Mouse (Mus musculus): ENCODE results near the gene Matn3. TPM values are rescaled to one million over a fixed set of nuclear protein-coding genes. Genes with fewer than 3 reads are reported as not detected.
A peak's percentile ranks its signal among the peaks of the same experiment; 100 is the strongest.

The Matn3 gene
- polyA plus RNA-seq, 1 experiment, result 0.33 TPM

- no peaks in the 10 kb centered on the region for H3K4me1 ChIP-seq (ENCODE audit: control insufficient read depth, insufficient read depth, low read length)
- no peak for TF ChIP-seq POLR2A (IDR thresholded peaks at IDR 0.05; ENCODE audit: low read depth, low read length)
- H3K4me3 ChIP-seq (ENCODE audit: insufficient read depth, low read length), result no peak overlapping the region
- H3K27ac ChIP-seq (ENCODE audit: insufficient read depth, low read length), result no peak overlapping the region
Observed at GRCm38 (mm10) chr12:8961607-8962316, 14.0 kb downstream of the Matn3 start.

- no peak overlapping the region for H3K4me3 ChIP-seq (ENCODE audit: insufficient read depth, low read length)
- H3K4me1 ChIP-seq (ENCODE audit: control insufficient read depth, insufficient read depth, low read length), result peaks cover 7% of the 10 kb centered on the region
- H3K27ac ChIP-seq (ENCODE audit: insufficient read depth, low read length), result peak overlapping the region; percentile 35; the same call in 1 of the 2 replicates
- TF ChIP-seq CTCF (IDR thresholded peaks at IDR 0.05; ENCODE audit: borderline replicate concordance, insufficient read depth, low read length) (no peak), POLR2A (IDR thresholded peaks at IDR 0.05; ENCODE audit: low read depth, low read length) (no peak)
Observed at GRCm38 (mm10) chr12:8969828-8970227, 22.1 kb downstream of the Matn3 start.

- Histone ChIP-seq H3K27ac (ENCODE audit: insufficient read depth, low read length) (peak within 1 kb of the TSS; percentile 28), H3K4me1 (ENCODE audit: control insufficient read depth, insufficient read depth, low read length) (peaks cover 9% of the 10 kb centered on the region), H3K4me3 (ENCODE audit: insufficient read depth, low read length) (peak within 1 kb of the TSS; percentile 71)
- no peak for TF ChIP-seq CTCF (IDR thresholded peaks at IDR 0.05; ENCODE audit: borderline replicate concordance, insufficient read depth, low read length)
- peak; percentile 92 for TF ChIP-seq POLR2A (IDR thresholded peaks at IDR 0.05; ENCODE audit: low read depth, low read length)
Observed at GRCm38 (mm10) chr12:8973820-8974465, 26.2 kb downstream of the Matn3 start, which contains the start of gene Wdr35. TSS of gene Wdr35 (plus strand) at chr12:8973892.

- TF ChIP-seq POLR2A (IDR thresholded peaks at IDR 0.05; ENCODE audit: low read depth, low read length), result no peak
- no peak for TF ChIP-seq CTCF (IDR thresholded peaks at IDR 0.05; ENCODE audit: borderline replicate concordance, insufficient read depth, low read length)
- Histone ChIP-seq H3K27ac (ENCODE audit: insufficient read depth, low read length) (peak overlapping the region; percentile 28), H3K4me3 (ENCODE audit: insufficient read depth, low read length) (peak overlapping the region; percentile 71), H3K4me1 (ENCODE audit: control insufficient read depth, insufficient read depth, low read length) (peaks cover 10% of the 10 kb centered on the region)
Observed at GRCm38 (mm10) chr12:8975076-8975475, 27.3 kb downstream of the Matn3 start.

GRCm38 (mm10) chr12:8993231-8993630, 45.5 kb downstream of the Matn3 start:
- Histone ChIP-seq H3K4me3 (ENCODE audit: insufficient read depth, low read length) (no peak overlapping the region), H3K4me1 (ENCODE audit: control insufficient read depth, insufficient read depth, low read length) (no peaks in the 10 kb centered on the region), H3K27ac (ENCODE audit: insufficient read depth, low read length) (no peak overlapping the region)
- no peak for TF ChIP-seq CTCF (IDR thresholded peaks at IDR 0.05; ENCODE audit: borderline replicate concordance, insufficient read depth, low read length)
- TF ChIP-seq POLR2A (IDR thresholded peaks at IDR 0.05; ENCODE audit: low read depth, low read length), result no peak

GRCm38 (mm10) chr12:8998318-8998717, 50.6 kb downstream of the Matn3 start:
- no peak for TF ChIP-seq CTCF (IDR thresholded peaks at IDR 0.05; ENCODE audit: borderline replicate concordance, insufficient read depth, low read length)
- no peak for TF ChIP-seq POLR2A (IDR thresholded peaks at IDR 0.05; ENCODE audit: low read depth, low read length)
- H3K4me3 ChIP-seq (ENCODE audit: insufficient read depth, low read length), result no peak overlapping the region
- no peak overlapping the region for H3K27ac ChIP-seq (ENCODE audit: insufficient read depth, low read length)
- no peaks in the 10 kb centered on the region for H3K4me1 ChIP-seq (ENCODE audit: control insufficient read depth, insufficient read depth, low read length)

- H3K4me1 ChIP-seq (ENCODE audit: control insufficient read depth, insufficient read depth, low read length), result no peaks in the 10 kb centered on the region
- no peak overlapping the region for H3K27ac ChIP-seq (ENCODE audit: insufficient read depth, low read length)
- TF ChIP-seq CTCF (IDR thresholded peaks at IDR 0.05; ENCODE audit: borderline replicate concordance, insufficient read depth, low read length) (no peak), POLR2A (IDR thresholded peaks at IDR 0.05; ENCODE audit: low read depth, low read length) (no peak)
- H3K4me3 ChIP-seq (ENCODE audit: insufficient read depth, low read length), result no peak overlapping the region
Observed at GRCm38 (mm10) chr12:9002038-9002648, 54.4 kb downstream of the Matn3 start.

GRCm38 (mm10) chr12:9007146-9007545, 59.4 kb downstream of the Matn3 start:
- Histone ChIP-seq H3K4me1 (ENCODE audit: control insufficient read depth, insufficient read depth, low read length) (no peaks in the 10 kb centered on the region), H3K27ac (ENCODE audit: insufficient read depth, low read length) (no peak overlapping the region), H3K4me3 (ENCODE audit: insufficient read depth, low read length) (no peak overlapping the region)
- TF ChIP-seq POLR2A (IDR thresholded peaks at IDR 0.05; ENCODE audit: low read depth, low read length), result no peak

GRCm38 (mm10) chr12:9007811-9008210, 60.1 kb downstream of the Matn3 start:
- TF ChIP-seq CTCF (IDR thresholded peaks at IDR 0.05; ENCODE audit: borderline replicate concordance, insufficient read depth, low read length) (no peak), POLR2A (IDR thresholded peaks at IDR 0.05; ENCODE audit: low read depth, low read length) (no peak)
- no peak overlapping the region for H3K27ac ChIP-seq (ENCODE audit: insufficient read depth, low read length)

GRCm38 (mm10) chr12:9010311-9010710, 62.6 kb downstream of the Matn3 start:
- no peak for TF ChIP-seq POLR2A (IDR thresholded peaks at IDR 0.05; ENCODE audit: low read depth, low read length)
- TF ChIP-seq CTCF (IDR thresholded peaks at IDR 0.05; ENCODE audit: borderline replicate concordance, insufficient read depth, low read length), result no peak
- no peak overlapping the region for H3K4me3 ChIP-seq (ENCODE audit: insufficient read depth, low read length)

More at GRCm38 (mm10) chr12:9007811-9008210, 60.1 kb downstream of the Matn3 start:
- Histone ChIP-seq H3K4me3 (ENCODE audit: insufficient read depth, low read length) (no peak overlapping the region), H3K4me1 (ENCODE audit: control insufficient read depth, insufficient read depth, low read length) (no peaks in the 10 kb centered on the region)

More at GRCm38 (mm10) chr12:9010311-9010710, 62.6 kb downstream of the Matn3 start:
- no peak overlapping the region for H3K27ac ChIP-seq (ENCODE audit: insufficient read depth, low read length)
- no peaks in the 10 kb centered on the region for H3K4me1 ChIP-seq (ENCODE audit: control insufficient read depth, insufficient read depth, low read length)
